Mouse (Mus musculus) monocyte, adult 2 months (primary cell): ENCODE measurements around the gene Synpo2.
"Not testable (repeated sequence)": the region's sequence is repeated elsewhere in the genome, so short reads cannot be mapped to it uniquely, and the experiment has no call there.

ENCODE experiments used
- DNase-seq, 2 experiments: peaks; one replicate each; pipeline ENCODE4 v3.0.0; 2022; ENCODE audit warnings: low spot score in 2 of 2, low read depth in 1 of 2

Synpo2 gene

DNA sequence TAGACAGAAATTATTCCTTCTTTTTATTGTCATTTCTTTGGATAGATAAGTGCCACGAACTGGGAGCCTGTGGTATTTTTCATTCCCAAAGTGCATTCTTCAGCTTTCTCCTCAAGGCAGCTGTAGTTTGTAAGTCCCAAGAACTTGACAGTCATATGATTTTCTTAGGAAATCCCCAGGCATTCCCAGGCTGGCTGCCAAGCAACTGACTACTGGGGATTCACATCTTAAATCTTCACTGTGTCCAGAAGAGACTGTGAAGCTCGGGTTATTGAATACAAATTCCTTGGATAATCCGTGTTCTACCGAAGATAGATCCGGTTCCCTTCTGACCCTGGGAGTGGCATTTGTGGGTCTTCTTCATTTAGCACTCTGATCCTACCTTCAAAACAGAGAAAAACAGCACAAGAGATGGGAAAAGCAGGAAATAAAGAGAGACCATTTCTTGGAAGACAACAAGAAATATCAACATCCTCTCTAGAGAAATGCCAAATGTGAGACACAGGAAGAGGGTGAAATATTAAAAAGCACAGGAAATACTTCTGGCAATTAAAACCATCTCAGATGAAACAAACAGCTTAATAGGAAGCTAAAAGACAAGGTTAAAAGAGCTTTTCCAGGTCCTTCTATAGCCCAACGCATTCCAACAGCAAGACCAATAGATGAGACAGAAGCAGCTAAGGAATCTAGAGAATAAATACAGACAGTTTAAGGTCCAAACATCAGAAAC, 97.5 kb downstream of the Synpo2 start:
- DNase-seq = no peak

DNA sequence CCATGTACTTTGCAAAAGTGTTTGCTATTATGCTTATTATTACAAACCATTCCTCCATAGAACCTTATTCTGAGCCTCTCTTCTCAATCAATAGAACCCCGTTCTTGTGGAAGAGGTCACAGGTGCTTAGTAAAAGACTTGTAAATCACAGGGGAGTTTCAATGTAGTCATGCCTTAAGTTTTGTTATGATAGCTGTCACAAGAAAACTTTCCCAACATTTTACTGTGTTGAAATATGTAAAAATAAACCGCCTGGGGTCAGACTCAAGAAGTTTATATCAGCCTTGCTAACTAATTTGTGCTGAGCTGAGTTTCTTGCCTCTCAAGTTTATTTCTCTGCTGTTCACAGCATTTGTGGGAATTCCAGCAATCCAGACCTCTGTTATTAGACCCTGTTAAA, 103.8 kb downstream of the Synpo2 start:
- DNase-seq = no peak

DNA sequence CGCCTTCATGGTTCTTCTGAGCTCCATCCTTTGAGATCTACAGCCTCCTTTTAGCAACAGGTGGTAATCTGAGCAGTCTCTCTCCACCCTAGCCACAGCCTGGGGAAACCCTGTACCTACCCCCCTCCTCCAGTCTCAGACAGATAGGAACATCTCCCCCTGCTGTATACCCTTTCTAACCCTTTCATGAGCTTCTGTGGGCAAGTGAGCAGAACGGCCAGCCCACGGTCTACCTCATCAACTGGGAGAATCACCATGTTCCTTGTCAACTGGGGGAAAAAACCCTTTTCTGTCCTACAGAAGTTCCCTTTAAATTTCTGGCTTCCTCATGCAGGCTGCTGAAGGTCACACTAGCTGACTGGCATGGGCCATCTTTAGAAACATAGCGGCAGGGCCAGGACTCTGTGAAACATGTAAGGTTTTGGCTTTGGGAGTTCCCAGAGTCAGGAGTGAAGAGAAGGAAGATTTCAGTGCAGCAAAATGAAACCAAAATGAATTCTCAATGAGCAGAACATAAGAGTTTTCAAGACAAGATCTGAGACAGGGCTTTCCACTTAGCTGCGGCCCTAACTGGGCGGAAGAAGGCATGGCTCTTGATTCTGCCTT, 104.7 kb downstream of the Synpo2 start:
- no peak for DNase-seq

DNA sequence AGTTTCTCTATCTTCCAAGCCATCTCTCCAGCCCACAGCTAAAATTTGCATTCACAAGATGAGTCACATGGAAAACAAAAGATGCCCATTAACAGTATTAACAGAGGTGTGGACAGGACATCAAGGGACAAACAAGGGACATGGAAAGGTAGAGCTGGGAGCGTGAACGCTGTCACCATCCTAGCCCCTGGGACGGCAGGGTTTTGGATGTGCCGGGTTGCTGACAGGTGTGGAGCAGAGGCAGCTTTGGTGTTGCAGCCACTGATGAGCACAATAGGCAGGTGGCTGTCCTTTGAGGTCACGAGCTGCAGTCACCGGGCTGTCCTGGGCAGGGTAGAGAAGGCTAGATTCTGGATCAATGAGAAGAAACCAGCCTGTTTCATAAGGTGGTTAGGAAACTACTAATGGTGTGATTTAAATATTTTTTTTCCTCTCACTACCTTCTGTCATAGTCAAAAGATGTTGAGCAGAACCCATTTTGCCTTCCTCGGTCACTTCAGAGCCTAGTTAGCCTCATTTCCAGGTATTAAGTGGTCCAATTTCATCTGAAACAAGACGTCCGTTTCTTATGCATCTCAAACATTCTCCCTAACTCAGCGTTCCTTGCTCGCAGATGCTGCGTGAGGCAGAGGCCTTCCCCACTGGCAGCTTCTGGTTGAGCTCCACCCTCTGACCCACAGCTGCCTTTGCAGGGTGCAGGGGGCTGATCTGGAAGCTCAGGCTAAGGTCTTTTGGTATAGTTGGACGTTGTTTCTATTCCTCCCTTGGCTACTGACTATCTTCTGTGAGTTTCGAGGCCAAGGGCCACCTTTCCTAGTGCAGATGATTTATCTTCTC, 105.4 kb downstream of the Synpo2 start:
- DNase-seq = no peak

DNA sequence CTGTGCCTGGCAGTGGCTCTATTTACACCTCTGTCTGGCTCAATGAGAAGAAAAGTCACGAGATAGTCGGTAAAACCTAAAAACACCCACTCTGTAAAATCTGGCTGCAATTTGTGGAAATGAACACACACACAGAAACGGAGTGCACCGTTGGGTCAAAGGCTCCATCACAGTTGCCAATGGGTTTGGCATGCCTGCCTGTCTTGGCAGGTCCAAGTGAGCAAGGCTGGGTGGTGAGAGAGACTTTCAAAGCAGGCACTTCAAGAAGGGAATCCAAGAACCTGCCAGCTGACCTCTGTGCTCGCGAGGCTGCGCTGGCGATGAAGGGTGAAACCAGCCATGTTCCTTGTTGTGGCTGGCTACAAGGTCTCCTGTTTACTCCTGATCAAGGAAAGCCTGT, 107.2 kb downstream of the Synpo2 start:
- DNase-seq = no peak

DNA sequence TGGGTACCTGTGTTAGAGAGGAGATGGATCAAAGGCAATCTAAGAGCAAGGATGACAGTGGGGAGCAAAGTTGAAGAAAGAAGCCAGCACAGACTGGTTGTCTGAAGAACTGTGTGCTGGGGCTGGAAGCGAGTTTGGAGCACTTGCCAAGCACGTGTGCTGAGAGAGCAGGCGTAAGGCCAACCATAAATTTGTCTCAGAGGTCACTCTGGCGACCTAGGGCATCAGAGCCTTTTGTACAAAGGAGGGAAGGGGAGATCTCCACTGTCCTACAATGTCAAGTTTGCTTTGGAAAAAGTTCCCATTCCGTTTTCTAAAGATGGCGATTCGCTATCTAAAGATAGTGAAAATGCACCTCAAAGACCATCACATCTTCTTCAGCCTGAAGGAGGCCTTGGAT, 107.9 kb downstream of the Synpo2 start:
- no peak for DNase-seq

DNA sequence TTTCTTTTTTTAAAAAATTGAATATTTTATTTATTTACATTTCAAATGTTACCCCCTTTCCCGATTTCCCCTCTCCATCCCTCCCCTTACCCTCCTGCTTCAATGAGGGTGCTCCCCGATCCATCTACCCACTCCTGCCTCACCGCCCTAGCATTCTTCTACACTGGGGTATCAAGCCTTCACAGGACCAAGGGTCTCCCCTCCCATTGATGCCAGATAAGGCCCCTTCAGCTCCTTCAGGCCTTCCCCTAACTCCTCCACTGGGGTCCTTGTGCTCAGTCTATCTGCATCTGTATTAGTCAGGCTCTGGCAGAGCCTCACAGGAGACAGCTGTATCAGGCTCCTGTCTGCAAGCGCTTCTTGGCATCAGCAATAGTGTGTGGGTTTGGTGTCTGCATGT, 109.2 kb downstream of the Synpo2 start:
- not testable (repeated sequence) for DNase-seq

DNA sequence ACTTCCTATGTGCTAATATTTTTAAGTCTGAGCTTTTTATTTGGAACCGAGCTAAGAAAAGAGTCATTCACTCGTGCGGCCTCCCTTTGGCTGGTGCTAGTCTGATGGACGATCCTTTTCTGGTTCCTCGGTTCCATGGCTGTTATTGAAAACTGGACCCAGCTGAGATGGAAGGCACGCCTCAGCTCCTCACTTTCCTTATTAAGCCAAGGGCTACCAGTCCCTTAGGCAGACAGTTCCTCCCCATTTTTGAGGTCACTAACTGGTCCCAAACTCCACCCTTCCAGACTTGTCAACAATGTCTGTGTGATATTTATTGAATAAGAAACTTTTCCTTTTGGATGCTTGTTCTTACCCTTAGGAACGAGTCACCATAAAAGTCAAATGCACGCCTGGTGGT, 112.1 kb downstream of the Synpo2 start:
- no peak for DNase-seq

DNA sequence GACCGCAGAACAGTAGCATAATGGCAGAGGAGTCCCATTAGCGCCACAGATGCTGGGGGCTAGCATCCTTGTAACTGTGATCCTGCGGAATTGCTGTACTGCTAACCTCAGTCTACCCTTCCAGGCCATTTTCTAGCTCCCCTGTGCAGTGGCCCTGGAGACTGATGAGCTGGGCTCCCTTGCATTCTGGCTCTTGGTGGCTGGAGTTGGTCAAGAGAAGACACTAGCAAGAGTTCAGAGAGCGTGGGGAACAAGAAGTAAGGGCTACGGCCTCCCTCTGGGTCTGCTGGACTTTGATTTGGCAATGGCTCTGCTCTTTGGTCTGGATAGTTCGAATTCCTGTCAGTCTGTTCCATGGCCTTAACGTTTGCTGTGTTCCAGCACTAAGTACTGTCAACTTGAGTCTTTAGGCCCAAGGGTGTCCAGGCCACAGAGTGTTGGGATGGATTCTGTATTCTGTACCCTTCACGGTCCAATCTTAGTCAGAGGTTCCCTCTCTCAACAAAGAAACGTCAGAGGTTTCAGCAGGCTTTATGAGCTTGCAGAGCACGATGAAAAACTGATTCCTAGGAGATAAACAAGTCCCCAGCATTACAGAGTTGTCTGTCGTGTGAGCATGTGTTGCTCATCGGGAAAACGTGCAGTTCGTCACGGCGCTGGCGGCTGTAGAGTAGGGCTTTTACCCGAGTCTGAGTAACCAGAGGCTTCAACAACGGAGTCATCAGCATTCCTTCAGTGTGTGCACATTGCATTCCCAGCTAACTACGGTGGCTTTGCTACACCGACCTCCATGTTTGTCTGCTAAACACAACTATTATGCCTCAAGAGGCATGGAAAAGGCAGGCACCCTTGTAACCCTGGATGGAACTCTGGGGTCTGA, 113.6 kb downstream of the Synpo2 start:
- no peak for DNase-seq

DNA sequence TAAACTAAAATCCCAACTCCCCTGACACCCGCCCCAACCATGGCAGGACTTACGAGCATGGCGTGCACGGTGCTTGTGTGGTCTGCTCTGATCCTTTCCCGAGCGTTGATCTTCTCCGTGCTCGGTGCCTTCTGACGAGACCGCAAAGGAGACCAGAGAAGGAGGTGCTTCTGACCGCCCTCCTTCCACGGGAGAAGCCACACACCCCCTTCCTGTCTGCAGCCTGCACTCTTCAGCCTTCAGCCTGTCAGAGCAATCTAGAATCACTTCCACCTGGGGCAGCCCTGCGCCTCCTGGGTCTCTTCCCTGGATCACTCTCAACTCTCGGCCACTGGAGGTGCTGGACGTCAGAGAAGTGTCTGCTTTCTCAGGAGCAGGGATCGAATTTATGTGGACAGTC, 119.0 kb downstream of the Synpo2 start:
- no peak for DNase-seq

DNA sequence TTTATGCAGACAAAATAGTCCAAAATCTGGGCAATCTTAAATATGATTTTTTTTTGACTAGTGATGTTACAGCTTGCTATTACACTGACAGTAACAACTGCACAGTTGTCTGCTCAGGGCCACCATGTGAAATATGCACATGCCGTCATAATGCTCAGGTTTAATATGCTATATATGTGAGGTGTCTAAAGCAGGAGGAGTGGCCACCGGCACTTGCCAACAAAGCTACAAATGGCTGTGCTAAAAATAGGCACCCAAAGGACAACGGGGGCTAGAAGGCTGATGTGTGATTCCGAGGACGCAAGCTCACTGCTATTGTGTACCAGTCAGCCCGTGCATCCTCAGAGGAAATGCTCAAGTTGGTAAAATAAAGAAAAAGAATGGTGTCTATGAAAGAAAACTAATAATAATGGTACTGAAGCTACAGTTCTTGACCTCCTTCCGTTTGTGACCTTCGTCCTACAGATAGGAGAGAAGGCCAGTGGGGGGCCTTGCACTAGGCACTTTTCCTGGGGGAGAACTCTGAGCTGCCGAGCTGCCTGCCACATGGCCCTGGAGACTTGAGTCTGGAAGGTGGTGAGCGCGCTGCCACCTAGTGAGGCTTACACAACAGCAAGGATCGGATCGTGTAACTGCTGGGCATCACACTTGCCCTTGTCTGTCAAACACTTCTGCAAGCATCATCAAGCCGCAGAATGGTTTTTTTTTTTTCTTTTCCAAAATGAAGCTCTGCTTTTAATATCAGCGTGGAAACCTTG, 120.0 kb downstream of the Synpo2 start:
- no peak for DNase-seq

DNA sequence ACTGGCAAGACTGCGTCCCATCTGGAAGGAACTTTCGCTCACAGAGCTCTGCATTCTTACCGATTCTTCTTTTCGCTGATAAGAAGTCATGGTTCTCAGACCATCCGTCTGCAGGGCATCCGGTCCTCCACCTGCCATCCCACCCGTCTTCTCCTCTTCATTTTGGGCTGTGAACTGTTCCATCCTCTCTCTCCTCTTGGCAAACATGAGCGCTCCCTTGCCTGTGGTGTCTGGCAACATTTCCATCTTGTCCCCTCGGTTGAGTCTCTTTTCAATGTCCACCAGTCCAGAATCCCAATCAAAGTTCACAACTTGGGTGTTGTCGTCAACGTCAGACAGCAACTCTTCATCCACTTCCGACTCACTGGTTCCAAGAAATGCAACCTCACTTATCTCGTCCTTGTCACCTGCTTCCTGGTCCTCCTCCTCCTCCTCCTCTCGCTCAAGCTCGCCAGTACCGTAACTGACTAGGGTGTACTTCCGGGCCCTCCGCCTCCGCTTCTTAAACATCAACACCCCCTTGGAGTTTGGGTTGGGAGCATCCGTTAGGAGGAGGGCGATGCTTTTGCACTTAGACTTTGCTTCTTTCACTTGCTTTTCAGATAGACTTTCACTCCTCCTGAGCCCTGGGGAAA, 121.8 kb downstream of the Synpo2 start:
- no peak for DNase-seq

DNA sequence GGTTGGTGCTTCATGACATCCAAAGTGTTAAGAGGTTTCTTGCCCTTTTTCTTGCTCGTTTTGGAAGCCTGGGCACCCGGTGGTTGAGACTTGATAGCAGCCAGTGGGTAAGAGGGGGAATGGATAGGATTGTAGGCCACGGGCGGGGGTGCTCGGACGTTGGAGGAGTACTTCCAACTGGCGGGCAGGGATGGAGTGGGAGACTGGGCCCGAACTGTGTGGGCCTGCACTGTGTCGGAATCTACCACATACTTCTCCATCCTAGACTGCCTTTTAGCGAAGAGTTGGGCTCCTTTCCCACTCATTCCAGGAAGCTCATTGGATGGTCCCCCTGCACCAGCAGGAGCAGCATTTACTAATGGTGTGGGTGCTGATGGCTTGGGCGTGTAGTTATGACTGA, 123.2 kb downstream of the Synpo2 start:
- DNase-seq = no peak

DNA sequence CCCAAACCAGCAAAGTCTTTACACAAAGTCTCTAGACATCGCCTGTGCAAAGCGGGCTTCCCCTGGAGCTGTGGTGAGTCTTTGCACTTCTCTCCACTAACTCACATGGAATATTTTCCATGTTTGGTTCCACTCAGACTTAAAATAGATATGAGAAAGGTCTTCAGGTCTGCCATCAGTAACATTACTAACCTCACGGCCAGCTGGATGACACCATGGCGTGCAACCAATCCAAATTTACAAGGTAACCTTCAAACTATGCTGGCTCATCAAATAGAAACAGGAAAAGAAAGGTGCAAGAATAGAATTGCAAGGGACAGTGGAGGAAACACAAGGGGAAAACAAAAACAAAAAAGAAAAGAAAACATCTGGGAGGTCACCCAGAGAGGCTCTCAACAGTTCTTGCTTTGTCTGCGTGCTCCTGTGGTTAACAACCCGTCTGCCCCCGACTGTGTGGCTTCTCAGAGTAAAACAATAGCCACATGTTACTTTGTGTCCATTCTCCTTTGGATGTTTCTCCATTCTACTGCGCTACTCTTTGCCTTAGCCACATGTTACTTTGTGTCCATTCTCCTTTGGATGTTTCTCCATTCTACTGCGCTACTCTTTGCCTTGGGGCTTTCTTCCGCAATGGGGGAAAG, 124.8 kb downstream of the Synpo2 start:
- no peak for DNase-seq

DNA sequence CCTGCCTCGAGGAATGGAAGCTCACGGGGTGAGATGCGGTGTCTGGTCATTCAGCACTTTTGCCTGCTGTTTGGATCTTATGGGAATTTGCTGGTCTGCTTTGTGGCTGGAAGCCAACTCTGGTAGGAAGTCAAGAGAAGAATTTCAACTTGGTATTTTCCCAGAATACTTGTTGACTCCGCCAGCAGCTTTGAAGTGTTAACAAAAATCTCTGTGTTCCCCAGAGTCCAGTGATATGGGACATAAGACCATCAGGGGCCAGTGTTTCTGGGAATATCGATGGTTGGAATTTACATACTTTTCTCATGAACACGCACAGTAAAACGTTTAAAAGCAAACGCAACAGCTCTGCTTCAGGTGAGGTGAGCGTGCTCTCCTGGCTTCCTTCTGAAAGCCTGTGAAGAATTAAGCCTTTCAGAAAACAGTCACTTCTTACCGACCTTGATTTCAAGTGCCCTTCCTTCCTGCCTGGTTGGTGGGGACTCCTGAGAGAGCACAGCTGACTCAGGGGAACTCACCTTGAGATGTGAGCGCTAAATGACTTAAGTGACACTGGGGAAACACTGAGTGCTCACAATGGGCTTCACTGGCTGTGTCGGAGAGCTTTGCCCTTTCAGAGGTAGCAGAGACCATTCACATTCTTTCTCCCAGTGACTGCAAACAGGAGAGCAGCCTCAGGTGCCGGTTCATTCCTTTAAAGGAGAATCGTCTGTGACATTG, 128.0 kb downstream of the Synpo2 start:
- DNase-seq = no peak

DNA sequence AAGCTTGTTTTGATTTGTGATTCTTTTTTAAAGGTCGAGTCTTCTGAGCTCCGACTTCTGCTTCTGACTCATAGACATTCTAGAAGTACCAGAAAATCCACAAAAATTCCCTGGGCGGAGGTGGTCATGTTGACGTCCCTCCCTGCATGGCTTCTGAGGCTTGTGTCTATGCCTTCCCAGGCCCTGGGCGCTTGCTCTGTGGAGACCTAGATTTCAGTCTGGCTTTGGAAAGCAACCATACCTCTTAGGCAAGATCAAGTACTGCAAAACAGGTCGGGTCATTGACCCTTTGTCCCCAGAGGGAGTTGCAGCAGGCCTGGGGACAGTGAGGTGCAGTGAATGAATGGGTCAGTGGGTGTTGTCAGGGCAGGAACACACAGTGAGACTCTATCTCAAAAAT, 131.6 kb downstream of the Synpo2 start:
- DNase-seq = no peak

DNA sequence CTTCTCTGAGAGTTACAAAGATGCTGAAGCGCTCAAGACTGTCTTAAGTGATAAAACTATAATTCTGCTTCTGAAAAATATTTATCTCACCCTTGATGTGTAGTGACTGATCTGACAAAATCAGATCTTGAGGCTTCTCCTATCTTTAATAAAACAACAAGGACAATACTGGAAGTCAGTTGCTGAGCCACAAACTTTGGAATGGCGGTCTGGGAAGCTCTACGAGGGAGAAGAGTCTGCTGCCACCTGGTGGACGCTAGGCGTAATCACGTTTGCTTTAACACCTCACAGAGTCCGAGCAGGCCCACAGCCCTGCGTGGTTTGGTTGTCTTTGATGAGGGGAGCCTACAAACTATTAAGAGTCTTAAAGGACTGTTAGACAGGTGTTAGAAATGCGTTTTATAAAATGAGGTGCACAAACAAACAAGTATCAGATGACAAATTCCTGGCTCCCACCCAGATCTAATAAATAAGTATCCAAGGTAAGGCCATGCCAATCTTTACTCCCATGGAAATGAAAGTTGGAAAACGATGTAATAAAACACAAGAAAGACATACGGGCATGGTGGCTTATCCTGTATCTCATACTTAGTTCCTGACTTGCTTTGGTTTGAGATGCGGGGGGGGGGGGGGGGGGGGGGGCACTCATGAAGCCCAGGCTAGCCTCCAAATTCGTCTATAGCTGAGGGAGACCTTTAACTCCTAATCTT, 132.6 kb downstream of the Synpo2 start:
- DNase-seq = no peak

DNA sequence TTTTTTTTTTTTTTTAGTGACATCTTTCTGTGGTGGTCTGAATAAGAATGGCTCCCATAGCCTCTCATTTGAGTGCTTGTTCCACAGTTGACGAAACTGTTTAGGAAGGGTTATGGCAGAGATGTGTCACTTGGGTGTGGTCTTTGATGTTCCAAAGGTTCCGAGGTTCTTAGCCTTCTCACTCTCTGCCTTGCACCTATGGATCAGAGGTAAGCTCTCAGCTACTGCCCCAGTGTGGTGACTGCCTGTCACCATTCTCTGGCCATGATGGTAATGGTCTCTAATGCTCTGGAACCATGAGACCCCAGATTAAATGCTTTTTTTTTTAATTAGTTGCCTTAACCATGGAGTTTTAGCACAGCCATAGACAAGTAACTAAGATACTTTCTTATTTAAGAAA, 134.2 kb downstream of the Synpo2 start:
- DNase-seq = no peak
